Mouse (Mus musculus) testis, postnatal 10 days (tissue): ENCODE data around the gene Tfr2.
"Not testable (repeated sequence)": the region's sequence is repeated elsewhere in the genome, so short reads cannot be mapped to it uniquely, and the experiment has no call there.

Experiments
- DNase-seq: peaks from one replicate; pipeline ENCODE4 v3.0.0; 2021; ENCODE audit warnings: low spot score

Gene Tfr2

GRCm38 (mm10) chr5:137583670-137584169 lies 14.1 kb downstream of the Tfr2 start:
- DNase-seq, result no peak

GRCm38 (mm10) chr5:137584976-137585375 lies 15.3 kb downstream of the Tfr2 start:
- DNase-seq, result peak; percentile 76

- no peak for DNase-seq
Observed at GRCm38 (mm10) chr5:137590507-137590906, 20.9 kb downstream of the Tfr2 start.

- DNase-seq, result no peak
Observed at GRCm38 (mm10) chr5:137595921-137596320, 26.3 kb downstream of the Tfr2 start.

GRCm38 (mm10) chr5:137596601-137597261 lies 27.1 kb downstream of the Tfr2 start:
- no peak for DNase-seq

- DNase-seq, result no peak
Observed at GRCm38 (mm10) chr5:137597625-137598024, 28.0 kb downstream of the Tfr2 start.

GRCm38 (mm10) chr5:137598100-137598826 lies 28.6 kb downstream of the Tfr2 start:
- DNase-seq, result no peak

GRCm38 (mm10) chr5:137599600-137599999 lies 30.0 kb downstream of the Tfr2 start:
- no peak for DNase-seq

- DNase-seq, result peak; percentile 59
Observed at GRCm38 (mm10) chr5:137600281-137600618, 30.6 kb downstream of the Tfr2 start.

GRCm38 (mm10) chr5:137600619-137601364 lies 31.2 kb downstream of the Tfr2 start, which contains the start of gene Mospd3:
Mospd3 (minus strand) TSS chr5:137601058.
- peak; percentile 98 for DNase-seq

- DNase-seq, result no peak
Observed at GRCm38 (mm10) chr5:137601365-137601729, 31.7 kb downstream of the Tfr2 start.

GRCm38 (mm10) chr5:137607860-137608653 lies 38.4 kb downstream of the Tfr2 start:
- DNase-seq, result no peak

GRCm38 (mm10) chr5:137608654-137609190 lies 39.1 kb downstream of the Tfr2 start:
- no peak for DNase-seq

GRCm38 (mm10) chr5:137609292-137609691 lies 39.7 kb downstream of the Tfr2 start:
- no peak for DNase-seq

- no peak for DNase-seq
Observed at GRCm38 (mm10) chr5:137610056-137610455, 40.4 kb downstream of the Tfr2 start.

GRCm38 (mm10) chr5:137610548-137611244 lies 41.1 kb downstream of the Tfr2 start:
- DNase-seq, result peak; percentile 86

GRCm38 (mm10) chr5:137611245-137611602 lies 41.6 kb downstream of the Tfr2 start:
- DNase-seq, result peak; percentile 82

GRCm38 (mm10) chr5:137613076-137613475 lies 43.4 kb downstream of the Tfr2 start:
- no peak for DNase-seq

- no peak for DNase-seq
Observed at GRCm38 (mm10) chr5:137613550-137613949, 43.9 kb downstream of the Tfr2 start, which contains the start of gene Pcolce. Pcolce (minus strand) TSS chr5:137613784.

GRCm38 (mm10) chr5:137614921-137615320 lies 45.3 kb downstream of the Tfr2 start:
- not testable (repeated sequence) for DNase-seq

- DNase-seq, result no peak
Observed at GRCm38 (mm10) chr5:137615347-137615746, 45.7 kb downstream of the Tfr2 start.
